Mouse (Mus musculus): ENCODE measurements around the gene Tmx4. TPM values are rescaled to one million over a fixed set of nuclear protein-coding genes. Genes with fewer than 3 reads are reported as not detected.
A peak's percentile ranks its signal among the peaks of the same experiment; 100 is the strongest.

Gene Tmx4
- polyA plus RNA-seq, 1 experiment from 2014 or later, result 6.3 TPM

- Histone ChIP-seq H3K4me2 (replicated peaks; ENCODE audit: low read depth) (no peak overlapping the region), H3K4me1 (replicated peaks; ENCODE audit: control insufficient read depth, insufficient read depth, low read length) (no peaks in the 10 kb centered on the region), H3K9me3 (ENCODE audit: control insufficient read depth) (no peaks in the 10 kb centered on the region), H3K27ac (ENCODE audit: low read depth, low read length) (no peak overlapping the region), H3K4me3 (ENCODE audit: low read depth, low read length) (no peak overlapping the region), H3K36me3 (ENCODE audit: control insufficient read depth, insufficient read depth) (no peaks in the 10 kb centered on the region), H3K9ac (ENCODE audit: low read depth, low read length) (no peak overlapping the region), H3K27me3 (replicated peaks; ENCODE audit: control insufficient read depth, insufficient read depth, low read length) (no peaks in the 10 kb centered on the region)
- 66% methylated on average over 1 of the region's 1 CpGs for WGBS
- TF ChIP-seq CTCF (IDR thresholded peaks at IDR 0.05; ENCODE audit: low read depth), result no peak
- no peak for ATAC-seq
Measured at GRCm38 (mm10) chr2:134675465-134675864, 31.5 kb upstream of the Tmx4 start.

- Histone ChIP-seq H3K9me3 (ENCODE audit: control insufficient read depth) (no peaks in the 10 kb centered on the region), H3K27ac (ENCODE audit: low read depth, low read length) (no peak overlapping the region), H3K9ac (ENCODE audit: low read depth, low read length) (no peak overlapping the region), H3K4me1 (replicated peaks; ENCODE audit: control insufficient read depth, insufficient read depth, low read length) (no peaks in the 10 kb centered on the region), H3K4me3 (ENCODE audit: low read depth, low read length) (no peak overlapping the region), H3K27me3 (replicated peaks; ENCODE audit: control insufficient read depth, insufficient read depth, low read length) (no peaks in the 10 kb centered on the region), H3K36me3 (ENCODE audit: control insufficient read depth, insufficient read depth) (no peaks in the 10 kb centered on the region), H3K4me2 (replicated peaks; ENCODE audit: low read depth) (no peak overlapping the region)
- TF ChIP-seq CTCF (IDR thresholded peaks at IDR 0.05; ENCODE audit: low read depth), result peak; percentile 70
- no peak for ATAC-seq
- 78% methylated on average over 5 of the region's 5 CpGs for WGBS
Measured at GRCm38 (mm10) chr2:134673604-134674003, 29.7 kb upstream of the Tmx4 start.

- Histone ChIP-seq H3K9me3 (ENCODE audit: control insufficient read depth) (no peaks in the 10 kb centered on the region), H3K9ac (ENCODE audit: low read depth, low read length) (no peak overlapping the region), H3K27me3 (replicated peaks; ENCODE audit: control insufficient read depth, insufficient read depth, low read length) (no peaks in the 10 kb centered on the region), H3K27ac (ENCODE audit: low read depth, low read length) (no peak overlapping the region), H3K36me3 (ENCODE audit: control insufficient read depth, insufficient read depth) (no peaks in the 10 kb centered on the region), H3K4me3 (ENCODE audit: low read depth, low read length) (no peak overlapping the region), H3K4me2 (replicated peaks; ENCODE audit: low read depth) (no peak overlapping the region), H3K4me1 (replicated peaks; ENCODE audit: control insufficient read depth, insufficient read depth, low read length) (no peaks in the 10 kb centered on the region)
- no peak for TF ChIP-seq CTCF (IDR thresholded peaks at IDR 0.05; ENCODE audit: low read depth)
- no peak for ATAC-seq
- 17% methylated on average over 4 of the region's 4 CpGs for WGBS
Measured at GRCm38 (mm10) chr2:134656477-134656876, 12.5 kb upstream of the Tmx4 start.

GRCm38 (mm10) chr2:134654668-134655067 lies 10.7 kb upstream of the Tmx4 start:
- Histone ChIP-seq H3K4me2 (replicated peaks; ENCODE audit: low read depth) (no peak overlapping the region), H3K27ac (ENCODE audit: low read depth, low read length) (no peak overlapping the region)
- TF ChIP-seq CTCF (IDR thresholded peaks at IDR 0.05; ENCODE audit: low read depth), result no peak

GRCm38 (mm10) chr2:134652759-134653158 lies 8.8 kb upstream of the Tmx4 start:
- no peak overlapping the region for H3K4me3 ChIP-seq (ENCODE audit: low read depth, low read length)
- no peaks in the 10 kb centered on the region for H3K27me3 ChIP-seq (replicated peaks; ENCODE audit: control insufficient read depth, insufficient read depth, low read length)
- H3K4me2 ChIP-seq (replicated peaks; ENCODE audit: low read depth), result no peak overlapping the region
- TF ChIP-seq CTCF (IDR thresholded peaks at IDR 0.05; ENCODE audit: low read depth), result no peak
- H3K9ac ChIP-seq (ENCODE audit: low read depth, low read length), result no peak overlapping the region
- 72% methylated on average over 5 of the region's 5 CpGs for WGBS
- no peaks in the 10 kb centered on the region for H3K36me3 ChIP-seq (ENCODE audit: control insufficient read depth, insufficient read depth)
- no peaks in the 10 kb centered on the region for H3K4me1 ChIP-seq (replicated peaks; ENCODE audit: control insufficient read depth, insufficient read depth, low read length)
- no peak for ATAC-seq
- H3K9me3 ChIP-seq (ENCODE audit: control insufficient read depth), result no peaks in the 10 kb centered on the region
- no peak overlapping the region for H3K27ac ChIP-seq (ENCODE audit: low read depth, low read length)

More at GRCm38 (mm10) chr2:134654668-134655067, 10.7 kb upstream of the Tmx4 start:
- H3K4me1 ChIP-seq (replicated peaks; ENCODE audit: control insufficient read depth, insufficient read depth, low read length), result no peaks in the 10 kb centered on the region
- no peak overlapping the region for H3K9ac ChIP-seq (ENCODE audit: low read depth, low read length)
- H3K4me3 ChIP-seq (ENCODE audit: low read depth, low read length), result no peak overlapping the region
- no peaks in the 10 kb centered on the region for H3K36me3 ChIP-seq (ENCODE audit: control insufficient read depth, insufficient read depth)
- H3K27me3 ChIP-seq (replicated peaks; ENCODE audit: control insufficient read depth, insufficient read depth, low read length), result no peaks in the 10 kb centered on the region
- H3K9me3 ChIP-seq (ENCODE audit: control insufficient read depth), result no peaks in the 10 kb centered on the region
- no peak for ATAC-seq

GRCm38 (mm10) chr2:134648999-134649398 lies 5.1 kb upstream of the Tmx4 start:
- no peak overlapping the region for H3K9ac ChIP-seq (ENCODE audit: low read depth, low read length)
- no peak for ATAC-seq
- no peak overlapping the region for H3K4me3 ChIP-seq (ENCODE audit: low read depth, low read length)
- no peak overlapping the region for H3K27ac ChIP-seq (ENCODE audit: low read depth, low read length)
- WGBS, result 63% methylated on average over 3 of the region's 3 CpGs
- H3K4me2 ChIP-seq (replicated peaks; ENCODE audit: low read depth), result no peak overlapping the region
- TF ChIP-seq CTCF (IDR thresholded peaks at IDR 0.05; ENCODE audit: low read depth), result no peak
- H3K4me1 ChIP-seq (replicated peaks; ENCODE audit: control insufficient read depth, insufficient read depth, low read length), result no peaks in the 10 kb centered on the region
- H3K9me3 ChIP-seq (ENCODE audit: control insufficient read depth), result no peaks in the 10 kb centered on the region
- H3K36me3 ChIP-seq (ENCODE audit: control insufficient read depth, insufficient read depth), result no peaks in the 10 kb centered on the region
- no peaks in the 10 kb centered on the region for H3K27me3 ChIP-seq (replicated peaks; ENCODE audit: control insufficient read depth, insufficient read depth, low read length)

- ATAC-seq, result no peak
- H3K27me3 ChIP-seq (replicated peaks; ENCODE audit: control insufficient read depth, insufficient read depth, low read length), result no peaks in the 10 kb centered on the region
- TF ChIP-seq CTCF (IDR thresholded peaks at IDR 0.05; ENCODE audit: low read depth), result no peak
- H3K27ac ChIP-seq (ENCODE audit: low read depth, low read length), result no peak overlapping the region
- no peak overlapping the region for H3K4me2 ChIP-seq (replicated peaks; ENCODE audit: low read depth)
- 64% methylated on average over 3 of the region's 3 CpGs for WGBS
- H3K4me3 ChIP-seq (ENCODE audit: low read depth, low read length), result no peak overlapping the region
- H3K9ac ChIP-seq (ENCODE audit: low read depth, low read length), result no peak overlapping the region
- no peaks in the 10 kb centered on the region for H3K36me3 ChIP-seq (ENCODE audit: control insufficient read depth, insufficient read depth)
- no peaks in the 10 kb centered on the region for H3K4me1 ChIP-seq (replicated peaks; ENCODE audit: control insufficient read depth, insufficient read depth, low read length)
- no peaks in the 10 kb centered on the region for H3K9me3 ChIP-seq (ENCODE audit: control insufficient read depth)
Measured at GRCm38 (mm10) chr2:134645752-134646151, 1.8 kb upstream of the Tmx4 start.
